In the genomic region with DNA sequence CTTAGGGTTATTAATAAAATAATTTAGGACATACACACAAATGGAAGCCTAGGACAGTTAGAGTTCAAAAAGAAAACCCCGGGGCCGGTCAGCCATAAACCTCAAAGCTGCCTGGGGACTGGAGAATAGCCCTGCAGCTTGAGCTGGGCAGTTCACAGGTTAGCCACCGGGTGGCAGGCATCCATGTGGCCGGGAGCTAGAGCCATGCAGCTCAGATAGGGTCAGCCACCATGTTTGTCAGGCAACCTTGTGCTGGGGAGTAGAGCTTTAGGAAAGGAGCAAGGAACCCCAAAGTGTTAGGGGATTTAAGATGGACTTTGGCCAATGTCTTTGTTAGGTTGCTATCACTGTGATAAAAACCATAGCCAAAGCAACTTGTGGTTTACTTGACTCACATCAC, we compare ENCODE assay signal across 9 mouse cellular contexts. TPM values are rescaled to one million over a fixed set of nuclear protein-coding genes. Genes with fewer than 3 reads are reported as not detected.
DNase-seq lines count a peak whose midpoint lies in the region; ATAC-seq and TF ChIP-seq lines count a peak whose summit lies in the region.
"Had no signal": no experiment of that assay in that cellular context is flagged by ENCODE, and none has a peak within 500 bp of the region (broad histone marks: within the 10 kb centered on the region; RNA-seq: fewer than 3 reads in every experiment).

No protein-coding gene starts in this region.

- no peaks in the 10 kb centered on the region for H3K27me3 ChIP-seq in kidney, embryonic 14.5 days (ENCODE audit: control insufficient read depth, insufficient read depth, low read length)
- H3K27me3 ChIP-seq in E14TG2a.4 (ENCODE audit: insufficient read depth, low read length) = no peaks in the 10 kb centered on the region

- no peak overlapping the region for H3K9ac ChIP-seq in kidney, embryonic 14.5 days (ENCODE audit: low read depth, low read length)

- TF ChIP-seq POLR2A in embryonic fibroblast, embryonic 13.5 days (IDR thresholded peaks at IDR 0.05; ENCODE audit: low read depth, low read length) = no peak; the same call in 1 of the 2 replicates

- 12% methylated on average over 4 of the region's 4 CpGs for WGBS in kidney, embryonic 14.5 days

- H3K4me2 ChIP-seq in kidney, embryonic 14.5 days (replicated peaks; ENCODE audit: low read depth, low read length) = no peak overlapping the region

- no peak; the same call in 1 of the 2 replicates for ATAC-seq in kidney, embryonic 14.5 days (ENCODE audit: low FRiP score, low TSS enrichment)

- no peak overlapping the region for H3K4me3 ChIP-seq in kidney, embryonic 14.5 days (ENCODE audit: low read length)
- no peak overlapping the region for H3K4me3 ChIP-seq in E14TG2a.4 (replicated peaks; ENCODE audit: low read length)
- no peak overlapping the region for H3K4me3 ChIP-seq in embryonic fibroblast, embryonic 13.5 days (ENCODE audit: insufficient read depth, low read length)

- peak; percentile 35 for DNase-seq in kidney, adult 11 months
- DNase-seq in adrenal gland, postnatal 25 days = peak; percentile 65
- peak; percentile 36 to 49 for DNase-seq in lung, adult 18-20 months
- DNase-seq in right cerebral cortex, postnatal 4 days = peak; percentile 45
- no peak for DNase-seq in ovary, postnatal 14 days (ENCODE audit: low spot score)

- H3K27ac ChIP-seq in kidney, embryonic 14.5 days (ENCODE audit: low read depth, low read length) = no peak overlapping the region
- H3K27ac ChIP-seq in embryonic fibroblast, embryonic 13.5 days (ENCODE audit: insufficient read depth, low read length) = no peak overlapping the region

- H3K36me3 ChIP-seq in kidney, embryonic 14.5 days (ENCODE audit: control insufficient read depth, insufficient read depth, low read length) = peaks cover 11% of the 10 kb centered on the region
- H3K36me3 ChIP-seq in E14TG2a.4 (ENCODE audit: insufficient read depth, low read length) = peaks cover 25% of the 10 kb centered on the region

- H3K9me3 ChIP-seq in kidney, embryonic 14.5 days (ENCODE audit: control insufficient read depth, low read length) = no peaks in the 10 kb centered on the region
- no peaks in the 10 kb centered on the region for H3K9me3 ChIP-seq in E14TG2a.4 (ENCODE audit: low read length)

- peak; percentile 92 for TF ChIP-seq CTCF in E14TG2a.4 (conservative IDR thresholded peaks at IDR 0.05; ENCODE audit: low read length)
- peak; percentile 64; the same call in 1 of the 2 replicates for TF ChIP-seq CTCF in embryonic fibroblast, embryonic 13.5 days (IDR thresholded peaks at IDR 0.05; ENCODE audit: borderline replicate concordance, insufficient read depth, low read length)

- peaks cover 19% of the 10 kb centered on the region for H3K4me1 ChIP-seq in kidney, embryonic 14.5 days (ENCODE audit: control insufficient read depth, insufficient read depth, low read length)
- peaks cover 40% of the 10 kb centered on the region for H3K4me1 ChIP-seq in E14TG2a.4 (replicated peaks; ENCODE audit: low read depth, low read length)
- peaks cover 3% of the 10 kb centered on the region; the same call in 1 of the 2 replicates for H3K4me1 ChIP-seq in embryonic fibroblast, embryonic 13.5 days (ENCODE audit: control insufficient read depth, insufficient read depth, low read length)

RNA-seq across cellular contexts. Expression of a gene that starts 2.7 kb away (rescaled TPM):
- 30.6 and 48.9 TPM in 2 replicates for polyA plus RNA-seq in kidney, embryonic 14.5 days (2014; fragmentation: Nextera tagmentation; extraction: Ambion mirVana)
- total RNA-seq in adrenal gland, postnatal 25 days (2021) = 54.1 and 60.7 TPM in 2 replicates
- polyA plus RNA-seq in embryonic fibroblast, embryonic 13.5 days (2011; ENCODE audit: insufficient read length, low read depth, missing spikeins) = 41.4 and 42.8 TPM in 2 replicates

RNA-seq across cellular contexts. Expression of a gene that starts 9.9 kb away (rescaled TPM):
- polyA plus RNA-seq in kidney, embryonic 14.5 days (2014; fragmentation: Nextera tagmentation; extraction: Ambion mirVana) = not detected in 2 replicates
- total RNA-seq in adrenal gland, postnatal 25 days (2021) = not detected in 2 replicates
- not detected in 2 replicates for polyA plus RNA-seq in embryonic fibroblast, embryonic 13.5 days (2011; ENCODE audit: insufficient read length, low read depth, missing spikeins)
- total RNA-seq: gastrocnemius, postnatal 4 days had no signal

RNA-seq across cellular contexts. Expression of a gene that starts 22.7 kb away (rescaled TPM):
- 0.77 and 0.86 TPM in 2 replicates for polyA plus RNA-seq in kidney, embryonic 14.5 days (2014; fragmentation: Nextera tagmentation; extraction: Ambion mirVana)
- 2.2 and 2.5 TPM in 2 replicates for total RNA-seq in adrenal gland, postnatal 25 days (2021)
- polyA plus RNA-seq in embryonic fibroblast, embryonic 13.5 days (2011; ENCODE audit: insufficient read length, low read depth, missing spikeins) = 6.7 and 7.0 TPM in 2 replicates

RNA-seq across cellular contexts. Expression of a gene that starts 29.8 kb away (rescaled TPM):
- 10.4 and 10.6 TPM in 2 replicates for polyA plus RNA-seq in kidney, embryonic 14.5 days (2014; fragmentation: Nextera tagmentation; extraction: Ambion mirVana)
- total RNA-seq in adrenal gland, postnatal 25 days (2021) = 10.5 and 13.4 TPM in 2 replicates
- 6.7 and 14.5 TPM in 2 replicates for polyA plus RNA-seq in embryonic fibroblast, embryonic 13.5 days (2011; ENCODE audit: insufficient read length, low read depth, missing spikeins)
